Mouse (Mus musculus) heart, embryonic 14.5 days (tissue): ENCODE measurements around the gene Ccl26. TPM values are rescaled to one million over a fixed set of nuclear protein-coding genes. Genes with fewer than 3 reads are reported as not detected.

Source experiments
- ATAC-seq: fragments of 200-750 bp; cut with Nextera tagmentation; 2 replicates; pipeline ENCODE4 v1.8.0; 2017; ENCODE audit warnings: low read depth, moderate TSS enrichment; ENCODE audit not compliant: insufficient number of reproducible peaks, insufficient read depth, low FRiP score
- H3K27ac ChIP-seq, 2 experiments: fragments of 200-500 bp in 1 of 2; fragments of 300-500 bp in 1 of 2; sonication (generic) in 1 of 2; replicated peaks in 1 of 2; 2 replicates each; pipeline ENCODE4 v1.5.1; 2012 to 2014; ENCODE audit warnings: low read depth in 2 of 2, low read length in 2 of 2, control low read depth in 1 of 2, mild to moderate bottlenecking in 1 of 2, mixed read lengths in 1 of 2; ENCODE audit not compliant: control insufficient read depth in 1 of 2, insufficient read depth in 1 of 2
- H3K27me3 ChIP-seq: fragments of 300-500 bp; sonication (generic); 2 replicates; pipeline ENCODE4 v1.6.1; 2014; ENCODE audit warnings: mild to moderate bottlenecking, low read length, control low read depth; ENCODE audit not compliant: control insufficient read depth, insufficient read depth
- H3K36me3 ChIP-seq: fragments of 300-500 bp; sonication (generic); 2 replicates; pipeline ENCODE4 v1.6.1; 2014; ENCODE audit warnings: mild to moderate bottlenecking, control low read depth, low read length, mixed read lengths; ENCODE audit not compliant: control insufficient read depth, insufficient read depth
- H3K4me1 ChIP-seq, 2 experiments: fragments of 200-500 bp in 1 of 2; fragments of 300-500 bp in 1 of 2; sonication (generic) in 1 of 2; 2 replicates each; pipeline ENCODE4 v1.6.1; 2012 to 2014; ENCODE audit warnings: low read length in 2 of 2, control low read depth in 1 of 2, mixed read lengths in 1 of 2; ENCODE audit not compliant: control insufficient read depth in 2 of 2, insufficient read depth in 2 of 2
- H3K4me2 ChIP-seq: fragments of 300-500 bp; sonication (generic); 2 replicates; pipeline ENCODE4 v1.6.1; 2014; ENCODE audit warnings: mild to moderate bottlenecking, low read length
- H3K4me3 ChIP-seq, 2 experiments: fragments of 200-500 bp in 1 of 2; fragments of 300-500 bp in 1 of 2; sonication (generic) in 1 of 2; 2 replicates each; pipeline ENCODE4 v1.5.1; 2012 to 2014; ENCODE audit warnings: low read length in 2 of 2, mild to moderate bottlenecking in 2 of 2, control low read depth in 1 of 2, low read depth in 1 of 2, moderate library complexity in 1 of 2; ENCODE audit not compliant: control insufficient read depth in 1 of 2, insufficient read depth in 1 of 2
- H3K9ac ChIP-seq: fragments of 300-500 bp; sonication (generic); 2 replicates; pipeline ENCODE4 v1.6.1; 2014; ENCODE audit warnings: mild to moderate bottlenecking, low read length
- H3K9me3 ChIP-seq: fragments of 300-500 bp; sonication (generic); 2 replicates; pipeline ENCODE4 v1.6.1; 2016; ENCODE audit warnings: low read length, control low read depth; ENCODE audit not compliant: control insufficient read depth
- WGBS: fragments of 180-500 bp; shearing (Covaris S2); extraction: QIAGEN DNeasy Blood & Tissue Kit; methylation state at CpG from one replicate; pipeline ENCODE4 v1.1.7; 2014; 5-methylcytosine and 5-hydroxymethylcytosine counted together
- polyA plus RNA-seq: library from polyadenylated mRNA; unstranded; fragments of >200 nt; fragmentation: Nextera tagmentation; extraction: Ambion mirVana; gene quantifications from 2 replicates; pipeline ENCODE4 v1.2.1, GENCODE M21; 2014

Ccl26 gene
- polyA plus RNA-seq, 1 experiment from 2014 or later: not detected

- Histone ChIP-seq H3K27me3 (no peaks in the 10 kb centered on the region), H3K9me3 (no peaks in the 10 kb centered on the region), H3K36me3 (no peaks in the 10 kb centered on the region), H3K27ac (no peak overlapping the region), H3K4me1 (peaks cover 0 to 2% of the 10 kb centered on the region in 2 experiments; a peak in 1 of 4 replicates), H3K4me3 (no peak overlapping the region), H3K4me2 (no peak overlapping the region), H3K9ac (no peak overlapping the region)
- WGBS: 71% methylated on average over 3 of the region's 4 CpGs
- no peak for ATAC-seq
Observed at GRCm38 (mm10) chr5:135556259-135556658, 7.1 kb downstream of the Ccl26 start.

GRCm38 (mm10) chr5:135551591-135551990, 11.8 kb downstream of the Ccl26 start:
- Histone ChIP-seq H3K9me3 (no peaks in the 10 kb centered on the region), H3K4me2 (no peak overlapping the region), H3K4me1 (no peaks in the 10 kb centered on the region), H3K27ac (no peak overlapping the region), H3K36me3 (no peaks in the 10 kb centered on the region), H3K27me3 (no peaks in the 10 kb centered on the region), H3K4me3 (no peak overlapping the region), H3K9ac (no peak overlapping the region)
- no peak for ATAC-seq
- 65% methylated on average over 3 of the region's 3 CpGs for WGBS

DNA sequence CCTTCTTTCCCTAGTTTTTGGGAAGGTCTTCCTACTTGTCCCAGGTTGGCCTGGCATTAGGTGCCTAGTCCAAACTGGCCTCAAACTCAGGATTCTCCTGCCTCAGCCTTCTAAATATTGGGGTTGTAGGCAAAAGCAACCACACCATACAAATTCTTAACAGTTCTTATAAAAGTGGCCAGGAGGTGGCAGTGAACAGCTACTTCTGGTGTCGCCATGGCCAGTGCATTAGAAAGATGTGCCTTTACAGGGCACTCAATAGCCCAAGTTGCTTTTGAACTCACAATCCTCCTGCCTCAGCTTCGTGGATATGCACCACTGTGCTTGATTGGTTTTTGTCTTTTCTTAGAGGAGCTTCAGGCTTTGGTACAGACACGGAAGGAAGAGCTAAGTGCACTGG, 12.5 kb downstream of the Ccl26 start:
- H3K9me3 ChIP-seq: no peaks in the 10 kb centered on the region
- no peaks in the 10 kb centered on the region for H3K27me3 ChIP-seq
- H3K4me2 ChIP-seq: no peak overlapping the region
- no peak for ATAC-seq
- WGBS: 23% methylated on average over 3 of the region's 3 CpGs
- H3K36me3 ChIP-seq: no peaks in the 10 kb centered on the region
- no peak overlapping the region for H3K27ac ChIP-seq
- no peak overlapping the region for H3K9ac ChIP-seq
- H3K4me3 ChIP-seq: no peak overlapping the region
- H3K4me1 ChIP-seq: no peaks in the 10 kb centered on the region

DNA sequence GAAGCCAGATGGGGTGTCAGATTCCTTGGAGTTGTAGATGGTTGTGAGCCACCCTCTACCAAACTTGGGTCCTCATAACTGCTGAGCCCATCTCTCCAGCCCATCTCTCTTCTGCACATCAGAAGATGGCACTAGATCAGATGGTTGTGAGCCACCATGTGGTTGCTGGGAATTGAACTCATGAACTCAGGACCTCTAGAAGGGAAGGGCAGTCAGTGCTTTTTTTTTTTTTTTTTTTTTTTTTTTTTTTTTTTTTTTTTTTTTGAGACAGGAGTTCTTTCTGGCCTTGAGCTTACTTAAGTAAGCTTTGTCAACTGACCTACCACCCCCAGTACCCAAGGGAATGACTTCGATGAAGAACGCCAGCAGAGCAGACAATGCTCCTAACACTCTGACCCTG, 15.4 kb downstream of the Ccl26 start:
- no peak for ATAC-seq

DNA sequence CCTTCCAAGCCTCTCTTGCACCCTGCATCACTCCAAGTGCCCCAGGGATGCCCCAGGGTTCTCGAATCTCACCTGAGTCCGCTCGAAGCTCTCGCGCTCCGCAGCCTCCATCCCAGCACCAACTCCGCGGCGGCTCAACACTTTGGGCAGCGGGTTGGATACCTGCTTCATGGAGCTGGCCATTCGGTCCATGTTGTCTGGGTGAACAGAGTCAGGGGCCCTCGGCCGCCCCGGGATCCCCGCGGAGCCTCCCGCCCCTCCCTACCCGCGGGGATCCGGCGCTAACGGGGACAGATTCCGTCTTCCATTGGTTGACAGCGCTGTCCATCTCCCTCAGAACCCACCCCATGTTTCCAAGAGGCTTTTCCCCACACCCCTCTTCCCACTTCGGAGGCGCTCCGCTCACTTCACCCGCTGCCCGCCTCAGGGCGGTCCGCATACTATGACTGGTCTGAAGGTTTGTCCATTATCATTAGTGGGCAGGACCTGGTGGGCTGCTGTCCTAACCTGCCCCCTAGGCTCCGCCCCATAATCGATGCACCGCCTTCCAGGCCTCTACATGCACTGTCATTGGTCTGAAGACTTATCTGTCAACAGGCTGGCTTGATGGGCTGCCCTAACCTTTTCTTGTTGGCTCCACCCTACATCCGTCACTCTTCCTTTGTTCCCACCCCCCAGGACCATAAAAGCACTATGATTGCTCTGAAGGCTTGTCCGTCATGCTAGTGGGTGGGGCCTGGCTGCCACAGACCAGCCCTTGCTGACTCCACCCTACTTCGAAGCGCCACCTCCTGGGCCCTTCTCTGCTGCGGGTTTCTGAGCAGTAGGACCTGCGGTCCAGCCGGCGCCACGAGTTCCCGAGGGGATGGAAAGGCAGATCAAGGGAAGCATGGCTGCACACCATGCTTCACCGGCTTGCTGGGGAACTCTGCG, 18.2 kb downstream of the Ccl26 start, which contains the start of gene Hip1:
TSS of gene Hip1 (minus strand) at position 256 of the 933 bp plus-strand sequence.
- Histone ChIP-seq H3K4me3 (peak within 1 kb of the TSS; percentile 87 to 92), H3K36me3 (no peaks in the 10 kb centered on the region), H3K27me3 (no peaks in the 10 kb centered on the region), H3K4me2 (peak within 1 kb of the TSS; percentile 99), H3K4me1 (peaks cover 4 to 6% of the 10 kb centered on the region in 2 experiments; a peak in 3 of 4 replicates), H3K9me3 (no peaks in the 10 kb centered on the region), H3K27ac (peak within 1 kb of the TSS; percentile 46 to 59; a peak in 3 of 4 replicates), H3K9ac (peak within 1 kb of the TSS; percentile 82)
- WGBS: under 1% methylated on average over 46 of the region's 46 CpGs
- ATAC-seq: peak; percentile 98

More for the DNA sequence above, 15.4 kb downstream of the Ccl26 start:
- H3K9ac ChIP-seq: no peak overlapping the region
- H3K36me3 ChIP-seq: no peaks in the 10 kb centered on the region
- no peak overlapping the region for H3K27ac ChIP-seq
- H3K4me2 ChIP-seq: no peak overlapping the region
- 83% methylated on average over 2 of the region's 2 CpGs for WGBS
- H3K4me3 ChIP-seq: no peak overlapping the region
- H3K4me1 ChIP-seq: peaks cover 4 to 6% of the 10 kb centered on the region in 2 experiments; a peak in 3 of 4 replicates
- no peaks in the 10 kb centered on the region for H3K9me3 ChIP-seq
- no peaks in the 10 kb centered on the region for H3K27me3 ChIP-seq

- H3K4me1 ChIP-seq: peaks cover 4 to 6% of the 10 kb centered on the region in 2 experiments; a peak in 3 of 4 replicates
- no peaks in the 10 kb centered on the region for H3K27me3 ChIP-seq
- H3K9me3 ChIP-seq: no peaks in the 10 kb centered on the region
- H3K9ac ChIP-seq: peak overlapping the region; percentile 82
- H3K4me3 ChIP-seq: peak overlapping the region; percentile 87 to 92
- no peak for ATAC-seq
- no peaks in the 10 kb centered on the region for H3K36me3 ChIP-seq
- H3K27ac ChIP-seq: peak overlapping the region in 1 of 2 experiments; percentile 30; a peak in 1 of 4 replicates
- H3K4me2 ChIP-seq: peak overlapping the region; percentile 99
- 1% methylated on average over 15 of the region's 15 CpGs for WGBS
Observed at GRCm38 (mm10) chr5:135544032-135544558, 19.3 kb downstream of the Ccl26 start.

GRCm38 (mm10) chr5:135537794-135538214, 25.6 kb downstream of the Ccl26 start:
- Histone ChIP-seq H3K36me3 (no peaks in the 10 kb centered on the region), H3K4me1 (peaks cover 8 to 10% of the 10 kb centered on the region in 2 experiments; a peak in 3 of 4 replicates), H3K9ac (no peak overlapping the region), H3K27me3 (no peaks in the 10 kb centered on the region), H3K4me2 (no peak overlapping the region), H3K4me3 (no peak overlapping the region), H3K9me3 (no peaks in the 10 kb centered on the region), H3K27ac (no peak overlapping the region)
- 83% methylated on average over 10 of the region's 10 CpGs for WGBS
- ATAC-seq: no peak
